Mouse (Mus musculus): Measurements from ENCODE around the gene Samd15. TPM values are rescaled to one million over a fixed set of nuclear protein-coding genes. Genes with fewer than 3 reads are reported as not detected.
A peak's percentile ranks its signal among the peaks of the same experiment; 100 is the strongest.
"Not testable (repeated sequence)": the region's sequence is repeated elsewhere in the genome, so short reads cannot be mapped to it uniquely, and the experiment has no call there.

Samd15 gene
- polyA plus RNA-seq (2016; fragmentation: Nextera tagmentation; extraction: Ambion mirVana): 1.6 and 2.5 TPM in 2 replicates

DNA sequence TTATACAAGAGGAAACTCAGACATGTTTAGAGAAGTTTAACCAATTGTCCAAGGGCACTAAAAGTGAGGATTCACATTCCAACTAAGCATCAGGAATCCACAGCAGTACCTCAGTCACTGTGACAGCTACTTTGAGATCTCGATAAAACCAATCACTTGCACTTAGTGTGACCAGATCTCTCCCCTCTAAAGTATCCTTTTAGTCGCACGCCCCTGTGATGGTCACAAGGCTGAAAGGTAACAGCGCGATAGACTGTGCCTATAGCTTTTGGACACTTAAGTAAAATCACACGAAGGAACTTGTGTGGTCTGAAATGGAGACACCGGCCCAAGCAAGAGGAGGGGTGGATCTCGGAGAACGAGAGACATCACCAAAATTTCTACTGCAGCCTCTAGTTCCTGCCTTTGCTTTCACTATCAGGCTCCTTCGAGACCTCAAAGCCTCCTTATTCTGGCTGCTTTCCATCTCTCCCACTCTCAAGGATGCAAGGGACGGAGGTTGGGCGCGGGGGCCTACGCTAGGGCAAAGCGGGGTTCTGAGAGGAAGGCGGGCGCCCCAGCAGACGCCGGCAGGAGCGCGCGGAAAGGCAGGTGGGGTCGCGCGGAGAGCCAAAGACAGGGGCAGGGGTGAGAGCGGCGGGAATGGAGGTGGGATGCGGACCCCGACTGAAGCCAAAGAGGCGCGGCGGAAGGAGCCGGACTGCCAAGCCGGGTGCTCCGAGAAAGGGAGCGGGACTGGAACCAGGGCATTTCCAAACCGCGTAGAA is at the start of gene Samd15:
Gene Samd15, plus strand, starts transcription at position 518 of the 767 bp plus-strand sequence.
- H3K9me3 ChIP-seq (replicated peaks): no peaks in the 10 kb centered on the region
- ATAC-seq (ENCODE audit: low FRiP score): peak; percentile 73
- 1% methylated on average over 38 of the region's 38 CpGs for WGBS

DNA sequence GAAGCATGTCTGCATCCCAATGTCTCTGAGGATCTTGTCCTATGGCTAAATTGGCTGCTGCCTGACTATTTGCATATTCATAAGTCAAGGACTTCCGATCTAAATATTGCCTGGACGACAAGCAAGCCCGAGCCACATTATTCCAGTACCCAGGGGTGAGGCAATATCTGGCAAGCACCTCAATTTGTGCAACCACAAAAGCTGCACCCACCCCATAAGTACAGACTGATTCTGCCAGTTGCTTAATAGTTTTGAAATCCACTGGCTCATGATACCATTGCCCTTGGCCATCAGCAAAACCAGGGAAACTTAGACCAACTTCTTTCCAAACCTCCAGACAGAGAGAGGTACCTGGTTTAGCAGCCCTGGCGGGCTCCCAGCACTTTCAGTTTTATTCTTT is 45.1 kb upstream of the Samd15 start:
- not testable (repeated sequence) for H3K27me3 ChIP-seq; H3K9me3 ChIP-seq (replicated peaks); H3K4me1 ChIP-seq; H3K4me3 ChIP-seq; H3K9ac ChIP-seq; H3K27ac ChIP-seq; ATAC-seq (ENCODE audit: low FRiP score); H3K4me2 ChIP-seq (replicated peaks)
- peaks cover 14% of the 10 kb centered on the region for H3K36me3 ChIP-seq
- 90% methylated on average over 4 of the region's 4 CpGs for WGBS

More for the DNA sequence above, at the start of gene Samd15:
- H3K4me2 ChIP-seq (replicated peaks): peak within 1 kb of the TSS; percentile 80
- H3K4me3 ChIP-seq: peak within 1 kb of the TSS; percentile 89
- peaks cover 19% of the 10 kb centered on the region for H3K4me1 ChIP-seq
- H3K36me3 ChIP-seq: no peaks in the 10 kb centered on the region
- H3K27ac ChIP-seq: peak within 1 kb of the TSS; percentile 93
- no peaks in the 10 kb centered on the region for H3K27me3 ChIP-seq
- H3K9ac ChIP-seq: peak within 1 kb of the TSS; percentile 92

GRCm38 (mm10) chr12:87157361-87157760 is 42.2 kb upstream of the Samd15 start:
- no peak overlapping the region for H3K27ac ChIP-seq
- no peak for ATAC-seq (ENCODE audit: low FRiP score)
- no peak overlapping the region for H3K4me3 ChIP-seq
- WGBS: 55% methylated on average over 4 of the region's 4 CpGs
- H3K4me1 ChIP-seq: no peaks in the 10 kb centered on the region
- peaks cover 13% of the 10 kb centered on the region; the same call in 1 of the 2 replicates for H3K36me3 ChIP-seq
- H3K9me3 ChIP-seq (replicated peaks): 0 out of 2 replicates have a peak, but pooled peaks cover 7% of the 10 kb centered on the region
- no peak overlapping the region for H3K4me2 ChIP-seq (replicated peaks)
- H3K27me3 ChIP-seq: no peaks in the 10 kb centered on the region
- H3K9ac ChIP-seq: no peak overlapping the region

GRCm38 (mm10) chr12:87158099-87158498 is 41.4 kb upstream of the Samd15 start:
- no peaks in the 10 kb centered on the region for H3K9me3 ChIP-seq (replicated peaks)
- H3K27ac ChIP-seq: no peak overlapping the region
- no peak overlapping the region for H3K4me3 ChIP-seq
- 78% methylated on average over 7 of the region's 7 CpGs for WGBS
- H3K4me1 ChIP-seq: no peaks in the 10 kb centered on the region
- H3K9ac ChIP-seq: no peak overlapping the region
- H3K36me3 ChIP-seq: peaks cover 13% of the 10 kb centered on the region; the same call in 1 of the 2 replicates
- H3K4me2 ChIP-seq (replicated peaks): no peak overlapping the region
- H3K27me3 ChIP-seq: no peaks in the 10 kb centered on the region
- ATAC-seq (ENCODE audit: low FRiP score): no peak

DNA sequence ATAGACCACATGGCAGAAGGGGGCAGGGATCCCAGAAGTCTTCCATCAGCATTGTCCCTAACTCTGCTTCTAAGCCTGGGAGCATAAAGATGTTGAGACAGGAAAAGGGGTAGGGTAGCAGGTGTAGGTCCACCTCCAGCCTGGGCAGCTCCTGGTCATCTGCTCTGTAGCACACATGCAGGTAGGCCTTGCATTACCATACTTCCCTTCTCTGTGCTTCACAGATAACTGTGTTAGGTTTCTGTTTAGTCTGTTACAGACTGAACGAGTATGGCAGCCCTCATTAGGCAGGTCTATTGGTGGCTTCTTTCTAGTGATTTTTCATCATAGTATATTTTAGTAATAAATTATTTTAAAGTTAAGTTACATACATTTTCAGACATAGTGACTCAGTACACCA is 39.2 kb upstream of the Samd15 start:
- H3K4me3 ChIP-seq: no peak overlapping the region
- ATAC-seq (ENCODE audit: low FRiP score): no peak
- 83% methylated on average over 1 of the region's 1 CpGs for WGBS

GRCm38 (mm10) chr12:87160815-87161214 is 38.7 kb upstream of the Samd15 start:
- H3K9ac ChIP-seq: no peak overlapping the region
- ATAC-seq (ENCODE audit: low FRiP score): no peak
- H3K27ac ChIP-seq: no peak overlapping the region
- no peaks in the 10 kb centered on the region for H3K9me3 ChIP-seq (replicated peaks)
- 91% methylated on average over 5 of the region's 5 CpGs for WGBS
- H3K27me3 ChIP-seq: no peaks in the 10 kb centered on the region
- no peak overlapping the region for H3K4me3 ChIP-seq
- H3K4me2 ChIP-seq (replicated peaks): no peak overlapping the region
- no peaks in the 10 kb centered on the region for H3K4me1 ChIP-seq
- peaks cover 25% of the 10 kb centered on the region for H3K36me3 ChIP-seq

More for the DNA sequence above, 39.2 kb upstream of the Samd15 start:
- Histone ChIP-seq H3K27me3 (no peaks in the 10 kb centered on the region), H3K9me3 (replicated peaks) (no peaks in the 10 kb centered on the region), H3K4me1 (no peaks in the 10 kb centered on the region), H3K36me3 (peaks cover 27% of the 10 kb centered on the region), H3K4me2 (replicated peaks) (no peak overlapping the region), H3K27ac (no peak overlapping the region), H3K9ac (no peak overlapping the region)

DNA sequence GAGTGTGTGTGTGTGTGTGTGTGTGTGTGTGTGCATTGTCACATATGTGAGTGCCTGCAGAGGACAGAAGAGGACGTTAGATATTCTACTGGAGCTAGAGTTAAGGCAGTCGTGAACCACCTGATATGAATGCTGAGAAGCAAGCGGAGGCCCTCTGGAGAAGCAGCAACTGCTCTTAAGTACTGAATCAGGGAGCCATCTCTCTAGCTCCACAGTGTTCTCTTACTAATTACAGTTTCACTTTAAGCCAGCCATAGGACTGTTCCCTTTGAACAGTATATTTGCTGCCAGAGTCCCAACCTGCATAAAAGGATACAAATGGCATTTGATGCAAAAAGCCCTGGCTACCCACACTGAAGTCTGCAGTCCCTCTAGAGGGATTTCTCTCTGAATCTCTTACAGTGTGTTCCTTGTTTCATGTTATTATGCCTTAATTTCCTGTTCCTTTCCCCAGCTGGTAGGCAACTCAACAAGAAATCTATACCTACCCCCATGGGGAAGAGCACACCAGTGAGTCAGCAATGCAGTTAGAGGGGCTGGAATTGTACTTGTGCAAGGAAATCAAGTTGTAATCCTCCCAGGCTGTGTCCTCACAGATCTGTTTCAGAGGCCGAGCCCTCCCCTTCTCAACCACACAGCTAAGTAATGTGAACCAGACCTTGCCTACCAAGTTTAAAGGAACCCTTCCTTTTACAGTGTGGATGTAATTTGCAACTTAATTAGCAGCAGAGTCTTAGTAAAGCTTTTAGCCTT is 24.2 kb upstream of the Samd15 start:
- peaks cover 37% of the 10 kb centered on the region for H3K36me3 ChIP-seq
- H3K4me2 ChIP-seq (replicated peaks): no peak overlapping the region
- peak overlapping the region; percentile 40; the same call in 1 of the 2 replicates for H3K27ac ChIP-seq
- ATAC-seq (ENCODE audit: low FRiP score): no peak
- no peak overlapping the region for H3K9ac ChIP-seq
- H3K27me3 ChIP-seq: no peaks in the 10 kb centered on the region
- 62% methylated on average over 4 of the region's 4 CpGs for WGBS
- H3K9me3 ChIP-seq (replicated peaks): no peaks in the 10 kb centered on the region
- no peak overlapping the region for H3K4me3 ChIP-seq
- H3K4me1 ChIP-seq: peaks cover 5% of the 10 kb centered on the region; the same call in 1 of the 2 replicates

- Histone ChIP-seq H3K4me2 (replicated peaks) (no peak overlapping the region), H3K4me3 (no peak overlapping the region), H3K27me3 (no peaks in the 10 kb centered on the region), H3K36me3 (peaks cover 16% of the 10 kb centered on the region; the same call in 1 of the 2 replicates), H3K4me1 (peaks cover 5% of the 10 kb centered on the region; the same call in 1 of the 2 replicates), H3K9ac (no peak overlapping the region), H3K27ac (no peak overlapping the region), H3K9me3 (replicated peaks) (no peaks in the 10 kb centered on the region)
- no peak for ATAC-seq (ENCODE audit: low FRiP score)
- 96% methylated on average over 4 of the region's 4 CpGs for WGBS
These were observed 21.9 kb upstream of the Samd15 start for GRCm38 (mm10) chr12:87177631-87178030.

DNA sequence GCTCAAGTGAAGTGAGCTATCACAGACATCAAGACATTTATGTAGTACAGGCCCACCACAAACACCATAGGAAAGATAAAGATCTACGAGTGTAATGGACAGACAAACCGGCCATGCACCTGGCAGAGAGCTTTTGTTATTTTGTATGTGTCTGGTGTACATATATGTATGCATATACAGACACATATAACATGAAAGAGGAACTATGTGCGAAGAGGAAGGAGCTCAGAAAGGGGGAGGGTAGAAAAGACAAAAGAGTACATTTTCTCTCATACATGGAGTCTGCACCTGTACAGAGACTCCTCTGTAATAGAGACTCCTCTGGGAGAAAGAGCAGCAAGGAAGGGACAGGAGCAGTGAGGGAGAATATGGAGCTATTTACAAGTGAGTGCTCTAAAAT is 6.5 kb upstream of the Samd15 start:
- Histone ChIP-seq H3K27me3 (no peaks in the 10 kb centered on the region), H3K4me3 (no peak overlapping the region), H3K9me3 (replicated peaks) (no peaks in the 10 kb centered on the region), H3K36me3 (no peaks in the 10 kb centered on the region), H3K4me2 (replicated peaks) (no peak overlapping the region), H3K27ac (no peak overlapping the region), H3K4me1 (peaks cover 9% of the 10 kb centered on the region; the same call in 1 of the 2 replicates), H3K9ac (no peak overlapping the region)
- 93% methylated on average over 3 of the region's 3 CpGs for WGBS
- ATAC-seq (ENCODE audit: low FRiP score): no peak

- Histone ChIP-seq H3K27me3 (no peaks in the 10 kb centered on the region), H3K4me2 (replicated peaks) (no peak overlapping the region), H3K36me3 (no peaks in the 10 kb centered on the region), H3K27ac (no peak overlapping the region), H3K4me3 (no peak overlapping the region), H3K4me1 (peaks cover 17% of the 10 kb centered on the region), H3K9me3 (replicated peaks) (no peaks in the 10 kb centered on the region), H3K9ac (no peak overlapping the region)
- WGBS: 82% methylated on average over 1 of the region's 1 CpGs
- ATAC-seq (ENCODE audit: low FRiP score): no peak
These were observed 4.5 kb upstream of the Samd15 start for GRCm38 (mm10) chr12:87195069-87195468.

- no peak for ATAC-seq (ENCODE audit: low FRiP score)
- H3K9me3 ChIP-seq (replicated peaks): no peaks in the 10 kb centered on the region
- H3K36me3 ChIP-seq: no peaks in the 10 kb centered on the region
- H3K9ac ChIP-seq: no peak overlapping the region
- H3K4me1 ChIP-seq: peaks cover 19% of the 10 kb centered on the region
- no peak overlapping the region for H3K27ac ChIP-seq
- H3K27me3 ChIP-seq: no peaks in the 10 kb centered on the region
- H3K4me2 ChIP-seq (replicated peaks): no peak overlapping the region
- no peak overlapping the region for H3K4me3 ChIP-seq
These were observed 3.2 kb upstream of the Samd15 start for GRCm38 (mm10) chr12:87196310-87196709.

DNA sequence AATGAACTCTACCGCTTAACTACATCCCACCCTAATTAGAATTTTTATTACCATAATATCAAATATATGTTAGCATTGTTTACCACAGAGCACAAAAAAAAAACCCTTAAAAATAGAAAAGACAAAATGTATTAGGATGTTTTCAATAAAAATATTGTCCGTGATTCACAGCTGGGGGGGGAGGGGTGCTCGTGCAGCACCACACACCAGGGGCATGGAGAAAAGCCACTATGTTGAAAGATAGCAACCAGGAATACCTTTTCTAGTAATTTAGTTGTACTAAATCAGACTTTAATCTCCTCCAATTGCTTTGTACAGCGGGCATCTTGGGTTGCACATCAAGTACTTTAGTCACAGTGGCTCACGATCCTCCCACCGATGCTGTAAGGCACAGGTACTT is 731 bp upstream of the Samd15 start:
- peaks cover 19% of the 10 kb centered on the region for H3K4me1 ChIP-seq
- H3K27ac ChIP-seq: no peak overlapping the region
- no peaks in the 10 kb centered on the region for H3K9me3 ChIP-seq (replicated peaks)
- H3K9ac ChIP-seq: peak overlapping the region; percentile 92
- peak overlapping the region; percentile 80 for H3K4me2 ChIP-seq (replicated peaks)
- WGBS: 57% methylated on average over 6 of the region's 6 CpGs
- no peaks in the 10 kb centered on the region for H3K36me3 ChIP-seq
- H3K4me3 ChIP-seq: peak overlapping the region; percentile 89
- no peak for ATAC-seq (ENCODE audit: low FRiP score)
- no peaks in the 10 kb centered on the region for H3K27me3 ChIP-seq
